Mouse (Mus musculus) stomach, postnatal 0 days (tissue): ENCODE data around the gene Kcne1.

Experiments used
- CTCF ChIP-seq: IDR thresholded peaks from 2 replicates; pipeline ENCODE4 v1.5.1; 2016; ENCODE audit warnings: antibody characterized with exemption, low read depth, mild to moderate bottlenecking, moderate library complexity
- EP300 ChIP-seq: optimal IDR thresholded peaks from 2 replicates; pipeline ENCODE3; 2016; ENCODE audit warnings: antibody characterized with exemption

DNA sequence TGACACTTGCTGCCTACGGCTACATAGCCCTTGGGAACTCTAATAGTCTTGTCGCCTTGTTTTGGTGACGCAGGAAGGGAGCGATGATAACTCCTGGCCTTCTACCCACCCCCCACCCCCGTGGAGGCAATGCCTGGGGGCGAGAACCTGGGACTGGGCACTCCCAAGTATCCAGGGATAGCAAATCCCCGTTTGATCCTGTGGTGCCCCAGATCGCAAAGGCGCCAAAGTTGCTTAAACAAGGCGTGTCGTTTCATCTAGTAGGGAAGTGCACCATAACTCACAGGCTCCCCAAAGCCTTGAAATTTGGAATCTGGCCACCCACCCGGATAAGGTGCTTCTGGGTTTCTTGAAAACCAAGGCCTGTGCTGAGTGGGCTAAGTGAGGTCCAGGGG lies 57.9 kb downstream of the Kcne1 start:
- TF ChIP-seq CTCF (no peak), EP300 (no peak)
